Mouse (Mus musculus) layer of hippocampus, postnatal 10 days (tissue): Measurements from ENCODE around the gene Mrps27. TPM values are rescaled to one million over a fixed set of nuclear protein-coding genes. Genes with fewer than 3 reads are reported as not detected.

Source experiments
- DNase-seq, 2 experiments: peaks; one replicate each; pipeline ENCODE4 v3.0.0; 2021; ENCODE audit warnings: low spot score in 2 of 2
- total RNA-seq, 2 experiments: library from RNA; stranded (reverse); gene quantifications; 2 replicates each; pipeline ENCODE4 v1.2.3; 2021

Gene Mrps27
- total RNA-seq, 2 experiments from 2014 or later, result 25.8 to 27.1 TPM

DNA sequence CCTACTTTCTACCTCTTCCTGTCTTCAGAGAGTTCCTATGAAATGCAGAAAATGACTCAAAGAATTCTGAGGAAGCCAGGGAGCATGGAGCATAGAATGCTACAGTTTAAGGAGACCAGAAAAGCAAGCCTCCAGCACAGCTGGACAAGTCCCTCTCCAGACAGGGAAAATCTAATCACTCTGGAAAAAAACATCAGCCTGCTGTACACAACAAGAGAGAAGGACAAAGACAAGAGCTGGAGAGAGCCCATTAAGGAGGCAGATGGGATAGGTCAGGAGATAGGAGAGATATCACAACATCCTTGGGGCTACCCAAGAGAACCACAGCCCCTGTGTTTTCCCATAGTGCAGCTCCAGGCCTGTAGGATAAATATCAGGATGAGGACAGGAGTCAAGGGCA, 92.5 kb downstream of the Mrps27 start:
- no peak for DNase-seq

DNA sequence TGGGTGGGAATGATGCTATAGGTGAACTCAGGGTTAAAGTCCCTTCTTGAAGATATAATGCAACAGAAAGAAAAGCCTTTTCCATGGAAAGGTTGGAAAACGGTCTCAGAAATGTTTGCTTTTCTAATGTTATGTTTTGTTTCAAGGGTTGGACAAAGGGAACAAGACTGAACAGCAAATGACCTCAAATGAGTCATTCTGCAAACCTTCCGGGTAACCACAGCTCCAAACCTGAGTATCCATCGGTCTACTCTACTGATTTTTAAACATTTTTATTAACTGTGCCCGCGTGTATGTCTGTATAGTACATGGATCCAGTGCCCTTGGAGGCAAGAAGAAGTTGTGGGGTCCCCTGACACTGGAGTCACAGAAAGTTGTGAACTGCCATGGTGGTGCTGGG, 94.8 kb downstream of the Mrps27 start:
- no peak for DNase-seq

DNA sequence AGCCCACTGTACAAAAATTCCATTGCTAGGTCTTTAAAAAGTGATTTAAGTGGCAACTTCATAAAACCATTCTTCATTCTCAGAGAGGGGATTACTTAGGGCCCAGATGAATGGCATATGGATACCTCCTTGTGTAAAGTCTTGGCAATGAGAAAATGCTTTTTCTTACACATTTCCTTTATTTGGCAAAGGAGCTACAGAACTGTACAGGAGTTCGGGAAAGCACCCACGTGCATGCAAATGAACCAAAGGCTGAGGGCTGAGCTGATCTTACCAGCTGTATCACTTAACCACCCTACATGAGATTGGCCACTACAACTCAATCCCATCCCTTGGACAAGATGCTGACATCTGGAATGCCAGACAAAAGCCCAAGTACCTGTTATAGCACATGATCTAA, 95.6 kb downstream of the Mrps27 start:
- no peak for DNase-seq

DNA sequence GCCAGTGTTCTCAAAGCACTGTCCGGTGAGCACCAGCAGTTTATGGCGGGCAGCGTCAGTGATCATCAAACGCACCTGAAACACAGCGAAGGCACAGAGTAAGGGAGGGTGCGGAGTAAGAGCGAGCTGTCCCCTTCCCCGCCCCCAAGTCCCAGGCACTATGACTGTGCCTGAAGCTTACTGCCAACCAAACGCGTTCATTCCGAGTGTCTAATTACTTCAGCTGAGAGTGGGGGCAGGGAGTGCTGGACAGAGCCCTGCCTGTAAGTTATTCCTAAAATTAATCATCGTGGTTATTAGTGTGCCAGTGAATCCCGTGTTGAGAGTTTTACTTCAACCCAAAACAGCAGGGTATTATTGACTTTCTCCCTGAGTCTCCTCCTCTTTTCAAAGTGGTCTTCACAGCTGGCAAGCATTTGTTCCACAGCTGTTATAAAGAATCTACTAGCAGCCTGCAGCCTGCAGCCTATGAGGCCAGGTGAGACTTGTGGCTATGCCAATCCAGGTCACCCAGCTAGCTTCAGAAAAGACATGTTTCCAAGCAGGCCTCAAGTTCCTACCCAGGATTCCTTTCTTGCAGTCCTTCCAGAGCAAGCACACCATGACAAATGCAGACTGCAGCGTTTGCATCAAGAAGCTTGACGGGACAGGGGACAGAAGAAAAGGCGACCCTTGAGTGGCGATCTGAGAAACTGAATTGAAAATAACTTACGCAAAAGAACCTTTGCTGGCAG, 97.3 kb downstream of the Mrps27 start:
- DNase-seq, result no peak

DNA sequence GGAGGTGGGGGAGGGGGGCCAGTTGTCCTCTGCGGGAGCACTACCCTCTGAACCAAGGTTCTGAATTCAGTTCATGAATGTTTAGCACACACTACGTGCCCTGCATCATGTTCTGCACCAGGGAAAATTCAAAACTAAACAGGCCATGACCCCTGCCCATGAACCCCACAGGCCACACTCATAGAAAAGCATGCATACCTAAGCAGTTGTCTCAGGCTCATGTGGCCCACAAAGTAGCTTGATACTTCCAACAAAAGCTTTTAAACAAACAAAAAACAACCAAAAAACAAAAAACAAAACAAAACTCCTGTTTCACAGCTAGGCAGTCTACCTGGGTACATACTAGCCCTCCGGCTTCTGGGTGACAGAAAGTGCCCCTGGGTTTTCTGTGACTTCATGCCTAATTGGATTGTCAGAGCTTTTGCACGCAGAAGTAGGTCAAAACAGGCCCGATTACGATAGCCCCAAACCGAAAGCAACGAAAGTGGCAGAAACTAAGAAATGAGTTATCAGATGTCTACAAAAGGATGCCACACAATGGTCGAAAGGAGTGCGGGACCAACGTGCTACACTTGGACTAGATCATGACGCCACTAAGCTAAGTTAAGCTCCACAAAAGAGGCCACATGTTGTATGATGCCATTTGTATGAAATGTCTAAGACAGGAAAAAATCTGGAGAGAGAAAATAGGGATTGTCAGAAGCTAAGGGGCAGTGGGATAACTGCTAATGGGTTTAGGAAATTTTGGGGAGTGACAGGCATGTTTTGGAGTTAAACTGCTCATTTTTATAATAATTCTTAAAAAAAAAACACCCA, 98.1 kb downstream of the Mrps27 start:
- DNase-seq, result no peak

DNA sequence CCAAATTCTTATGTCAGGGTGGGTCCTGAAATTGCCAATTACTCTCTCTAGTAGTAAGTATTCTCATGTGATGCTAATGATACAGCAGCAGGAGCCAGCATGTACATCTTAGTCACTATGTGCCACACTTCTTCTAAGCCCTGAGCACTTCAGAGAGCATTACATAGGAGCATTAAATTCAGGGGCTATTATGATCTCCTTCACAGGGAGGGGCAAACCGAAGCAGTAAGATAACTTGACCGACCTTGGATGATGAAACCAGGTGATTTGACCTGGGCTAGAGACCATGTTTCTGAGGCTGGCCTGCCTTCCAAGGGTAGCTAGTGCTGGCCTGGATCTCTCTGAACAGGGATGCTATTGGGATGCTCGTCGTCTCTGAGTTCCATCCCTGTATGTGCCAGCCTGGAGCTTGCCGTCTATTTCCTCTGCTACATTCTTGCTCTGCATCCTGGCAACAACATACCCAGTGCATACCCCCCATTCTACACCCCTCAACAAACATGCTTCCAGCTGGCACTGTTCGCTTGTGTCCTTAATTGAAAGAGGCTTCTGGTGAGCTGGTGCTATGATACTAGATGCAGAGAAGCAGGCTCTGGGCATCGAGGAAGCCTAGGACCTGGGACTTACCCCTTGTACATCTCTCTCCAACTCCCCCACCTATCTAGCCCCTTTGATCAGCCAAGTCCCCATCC, 99.0 kb downstream of the Mrps27 start:
- DNase-seq, result no peak

DNA sequence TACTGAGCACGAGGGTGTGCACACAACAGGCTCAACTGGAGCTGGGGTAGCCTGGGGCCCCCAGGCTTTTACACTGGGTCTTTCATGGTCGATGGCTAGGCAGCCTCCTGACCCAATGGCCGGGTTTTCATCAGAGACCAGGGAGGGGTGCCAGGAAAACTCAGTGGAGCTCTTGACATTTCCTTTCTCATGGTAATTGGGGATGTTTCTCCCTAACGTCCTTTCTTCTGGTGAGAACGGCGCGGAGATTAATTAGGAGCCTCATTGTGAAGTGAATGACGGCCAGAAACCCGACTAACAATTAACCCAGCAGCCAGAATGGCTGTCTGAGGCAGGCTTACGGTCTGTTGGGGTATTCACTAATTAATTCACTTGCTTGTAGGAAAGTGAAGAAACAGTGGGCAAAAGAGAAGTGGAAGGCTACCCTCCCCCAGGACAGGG, 99.9 kb downstream of the Mrps27 start:
- DNase-seq, result peak; percentile 52 to 65

DNA sequence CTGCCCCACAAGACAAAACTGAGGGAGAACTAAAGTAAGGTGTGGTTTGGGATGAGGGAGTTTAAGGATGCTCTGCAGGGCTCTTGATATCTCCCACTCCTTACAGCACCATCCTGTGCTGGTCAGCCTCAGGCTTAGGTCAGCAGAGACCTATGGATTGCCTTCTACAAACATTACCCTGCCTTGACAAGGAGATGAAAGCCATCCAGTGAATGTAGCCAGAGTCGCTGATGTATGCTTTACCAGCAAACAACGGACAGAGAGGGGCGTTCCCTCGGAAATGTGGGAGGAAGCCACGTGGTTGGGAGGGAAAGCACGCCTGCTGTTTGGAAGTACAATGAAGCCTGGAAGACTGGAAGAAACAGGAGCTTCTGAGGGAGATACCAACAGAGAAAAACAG, 100.3 kb downstream of the Mrps27 start:
- DNase-seq, result no peak

DNA sequence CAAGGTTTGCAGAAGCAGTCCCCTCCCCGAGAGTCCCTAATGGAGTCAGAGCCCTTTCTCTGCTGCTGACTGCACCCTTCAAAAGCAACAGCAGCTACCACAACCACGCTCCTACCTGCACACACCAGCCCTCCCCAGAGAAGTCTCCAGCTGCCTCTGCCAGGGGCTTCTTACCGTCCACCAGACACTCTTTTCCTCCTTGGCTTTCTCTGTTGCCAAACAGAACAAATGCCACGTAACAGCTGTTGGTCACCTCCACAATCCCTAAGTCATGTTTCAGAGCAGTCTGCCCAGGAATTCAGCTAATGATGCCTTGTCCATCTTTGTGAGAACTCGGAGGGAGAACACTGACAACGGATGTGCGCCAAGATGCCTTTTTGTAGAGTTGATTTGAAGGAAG, 102.4 kb downstream of the Mrps27 start:
- no peak for DNase-seq

DNA sequence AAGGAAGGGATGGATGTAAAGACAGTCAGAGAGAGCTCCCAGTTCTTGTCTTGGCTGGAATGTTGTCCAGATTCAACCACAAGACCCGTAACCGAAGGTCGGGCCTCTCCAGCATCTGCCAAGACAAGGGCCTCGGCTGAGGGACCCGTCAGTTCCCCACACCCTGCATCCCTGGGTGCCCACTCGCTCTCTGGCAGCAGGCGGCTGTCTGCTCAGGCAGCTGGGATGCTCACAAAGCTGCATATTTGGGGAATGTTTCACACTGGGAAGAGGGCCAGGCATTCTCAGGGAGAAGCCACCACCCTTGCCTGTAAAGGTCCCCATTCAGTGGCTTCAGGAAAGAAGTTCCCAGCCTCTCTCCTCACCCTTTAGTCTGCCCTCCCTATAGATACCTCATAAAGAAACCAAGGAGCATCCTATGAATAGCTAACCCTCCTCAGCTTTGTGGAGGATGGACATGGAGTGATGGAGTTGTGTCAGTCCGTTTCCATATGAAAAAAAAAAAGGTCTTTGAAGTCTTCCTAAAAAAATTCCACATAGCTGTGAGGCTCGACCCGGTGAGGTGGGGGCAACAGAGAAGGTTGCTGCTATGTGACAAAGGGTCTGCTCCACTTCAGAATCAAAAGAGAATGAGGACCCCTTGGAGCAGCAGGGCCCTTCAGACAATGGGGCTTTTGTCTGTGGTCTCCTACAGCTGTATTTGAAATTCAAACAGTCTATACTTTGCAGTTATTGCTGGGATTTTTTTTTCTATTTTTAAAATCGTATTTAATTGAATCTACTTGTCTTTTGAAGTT, 103.0 kb downstream of the Mrps27 start:
- peak; percentile 55 to 69 for DNase-seq

DNA sequence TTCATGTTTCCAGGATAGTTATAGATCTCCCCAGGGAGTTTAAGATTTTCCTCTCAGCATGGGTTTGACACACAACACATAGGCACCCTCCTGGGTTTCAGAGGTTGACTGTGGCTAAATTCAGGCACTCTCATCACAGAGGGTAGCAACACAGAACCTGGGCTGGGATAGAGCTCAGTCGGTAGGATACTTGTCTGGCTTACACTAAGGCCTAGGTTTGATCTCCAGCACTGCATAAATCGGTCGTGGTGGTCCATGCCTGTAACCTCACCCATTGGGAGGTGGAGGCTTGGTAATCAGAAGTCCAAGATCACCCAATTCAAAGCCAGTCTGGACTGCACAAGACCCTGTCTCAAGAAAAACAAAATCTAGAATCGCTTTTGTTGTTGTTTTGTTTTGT, 103.7 kb downstream of the Mrps27 start:
- DNase-seq, result no peak

DNA sequence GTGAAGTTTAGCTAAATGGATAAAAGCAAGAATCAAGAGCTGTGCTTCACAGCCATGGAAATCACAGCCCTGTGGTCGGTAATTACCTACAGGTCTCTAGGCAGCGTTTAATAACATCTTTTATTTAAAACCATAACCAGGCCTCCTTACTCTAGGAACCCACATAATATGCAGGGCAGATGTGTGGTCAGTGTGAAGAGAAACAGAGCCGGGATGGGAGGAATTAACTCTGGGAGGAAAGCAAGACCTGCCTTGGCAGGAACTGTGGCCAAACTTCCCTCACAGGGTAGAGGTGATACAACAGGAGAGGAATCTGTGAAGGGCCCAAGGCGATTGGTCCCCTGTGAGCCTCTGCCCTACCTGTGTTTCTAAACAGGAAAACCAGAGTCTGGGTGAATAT, 105.0 kb downstream of the Mrps27 start:
- no peak for DNase-seq

DNA sequence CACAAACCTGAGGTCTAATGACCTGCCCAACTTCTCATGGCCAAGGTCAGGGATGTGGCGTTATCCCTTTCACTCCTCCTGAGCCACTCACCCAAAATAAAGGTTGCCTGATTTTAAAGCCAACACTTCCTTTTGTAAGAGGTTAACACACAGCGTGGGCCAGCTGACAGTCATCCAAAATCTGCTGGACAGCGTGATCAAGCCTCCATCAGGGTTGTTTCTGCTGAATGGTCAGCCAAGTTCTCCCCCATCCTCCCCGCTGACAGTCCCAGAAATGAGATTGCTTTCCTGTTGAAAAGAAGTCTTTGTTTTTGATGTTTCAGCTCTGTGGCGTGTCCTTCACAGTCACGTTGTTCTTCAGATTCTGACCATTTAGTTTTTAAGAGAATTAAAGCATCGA, 106.2 kb downstream of the Mrps27 start:
- DNase-seq, result peak in 1 of 2 experiments; percentile 57

DNA sequence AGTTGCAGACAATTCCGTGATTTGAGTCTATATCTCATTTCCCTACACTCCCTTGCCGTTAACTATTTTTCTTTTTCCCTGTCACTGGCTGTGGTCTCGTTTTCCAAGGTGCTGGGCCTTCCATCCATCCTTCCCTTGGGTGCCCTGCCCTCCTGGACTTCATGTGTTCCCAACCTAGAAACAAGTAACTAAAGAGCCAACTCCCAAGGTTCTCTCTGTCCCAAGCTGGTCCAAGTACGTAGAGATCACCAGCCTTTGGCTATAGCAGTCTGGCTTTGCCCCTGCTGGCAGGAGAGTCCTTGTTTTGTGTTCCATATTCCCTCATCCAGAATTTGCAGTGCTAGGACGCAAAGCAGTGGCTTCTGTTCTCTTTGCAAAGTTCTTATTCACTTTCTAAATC, 106.7 kb downstream of the Mrps27 start:
- no peak for DNase-seq

DNA sequence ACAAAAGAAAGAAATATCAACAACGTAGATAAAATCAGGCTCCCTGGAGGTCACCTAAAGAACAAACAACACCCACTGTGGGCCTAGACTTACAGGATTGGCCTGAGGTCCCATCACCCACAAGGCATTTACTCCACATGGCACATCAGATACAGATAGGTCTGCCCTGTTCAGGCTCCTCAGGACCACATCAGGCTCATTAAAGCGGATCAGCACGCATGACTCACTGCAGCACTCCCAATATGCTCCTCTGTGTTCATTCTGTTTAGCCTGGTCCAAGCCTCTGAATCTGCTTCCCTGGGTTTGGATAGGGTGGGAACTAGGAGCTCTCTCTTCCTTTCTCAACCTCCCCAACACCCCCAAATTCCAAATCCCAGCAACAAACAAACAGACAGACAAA, 107.9 kb downstream of the Mrps27 start:
- DNase-seq, result no peak

DNA sequence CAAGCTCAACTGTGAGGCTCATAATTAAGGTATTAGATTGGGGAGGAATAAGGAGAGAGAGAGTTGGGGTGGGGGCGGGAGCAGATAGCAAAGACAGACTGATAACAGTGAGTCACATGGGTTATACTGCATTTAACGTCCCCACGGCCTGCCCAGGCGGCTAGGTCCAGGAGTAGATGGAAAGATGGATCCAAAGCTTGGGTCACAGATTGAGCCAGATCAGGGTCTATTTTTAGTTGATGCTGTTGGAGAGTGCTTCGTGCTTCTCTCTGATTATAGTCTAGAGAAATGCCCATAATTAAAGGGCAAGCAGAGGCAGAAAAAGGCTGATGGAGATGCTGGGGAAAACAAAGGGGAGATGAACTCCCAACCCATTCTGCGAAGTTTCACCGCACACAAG, 110.4 kb downstream of the Mrps27 start:
- no peak for DNase-seq

DNA sequence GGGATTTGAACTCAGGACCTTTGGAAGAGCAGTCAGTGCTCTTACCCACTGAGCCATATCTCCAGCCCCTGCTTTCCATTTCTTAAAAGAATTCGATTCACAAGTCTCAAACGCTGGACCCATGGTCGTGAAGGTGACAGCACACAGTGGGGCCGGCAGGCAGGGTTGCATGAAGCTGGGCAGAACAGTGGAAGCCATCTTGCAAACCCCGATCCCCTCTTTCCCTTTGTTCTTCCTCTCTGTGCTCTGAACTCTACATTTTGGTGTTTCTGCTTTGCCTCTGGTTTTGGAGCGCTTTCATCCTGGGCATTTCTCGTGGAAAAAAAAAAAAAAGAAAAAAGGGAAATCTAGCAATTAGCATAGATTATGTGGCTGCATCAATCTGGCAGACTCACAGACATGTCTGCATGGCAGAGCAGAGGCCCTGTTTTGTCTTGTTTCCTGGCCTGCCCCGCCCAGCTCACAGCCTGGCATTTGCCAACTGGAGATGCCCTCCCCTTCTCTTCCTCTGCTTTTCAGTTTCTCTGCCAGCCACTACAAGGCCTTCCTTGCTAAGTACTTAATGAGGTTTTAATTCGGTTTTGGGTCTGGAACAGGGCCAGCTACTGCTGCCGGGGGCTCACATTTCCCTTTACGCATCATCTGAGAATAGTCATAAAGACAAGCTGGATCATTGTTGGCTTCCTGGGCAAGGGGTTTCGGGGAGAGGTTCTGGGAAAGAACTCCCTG, 114.2 kb downstream of the Mrps27 start:
- DNase-seq, result peak in 1 of 2 experiments; percentile 60

DNA sequence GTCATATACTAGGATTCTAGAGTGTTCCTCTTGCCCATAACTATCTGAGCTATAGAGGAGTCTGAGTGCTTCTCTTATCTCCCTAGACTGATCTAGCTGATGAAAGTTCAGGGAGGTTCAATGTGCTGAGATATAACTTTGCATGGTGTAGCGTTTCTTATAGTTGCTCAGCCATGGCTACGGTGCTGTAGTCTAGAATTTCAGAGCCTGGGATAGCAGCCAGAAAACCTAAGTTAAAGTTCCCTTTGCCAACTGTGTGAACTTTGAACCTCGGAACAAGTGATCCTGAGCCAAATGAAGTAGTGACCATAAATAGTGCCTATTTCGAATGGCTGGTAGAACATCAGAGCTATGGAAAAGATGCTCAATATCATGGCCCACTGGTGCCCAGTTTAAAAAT, 115.0 kb downstream of the Mrps27 start:
- DNase-seq, result no peak

DNA sequence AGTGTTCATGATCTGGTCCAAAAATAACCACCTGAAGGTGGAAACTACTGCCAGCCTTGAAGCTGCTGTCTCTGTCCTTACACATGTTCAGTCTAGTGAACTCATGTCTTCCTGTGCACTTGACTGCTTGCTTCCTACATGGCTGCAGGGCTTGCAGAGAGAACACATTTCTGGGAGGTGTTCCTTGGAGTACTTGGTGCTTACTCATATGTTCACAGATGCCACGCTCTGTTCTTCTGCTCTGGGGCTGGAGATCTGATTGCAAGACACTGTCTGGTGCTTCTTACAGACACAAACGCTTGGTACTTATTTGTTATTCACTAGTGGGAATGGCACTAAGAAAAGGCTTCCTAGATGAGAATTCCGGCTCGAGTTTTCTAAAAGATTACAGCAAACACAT, 117.3 kb downstream of the Mrps27 start:
- no peak for DNase-seq

DNA sequence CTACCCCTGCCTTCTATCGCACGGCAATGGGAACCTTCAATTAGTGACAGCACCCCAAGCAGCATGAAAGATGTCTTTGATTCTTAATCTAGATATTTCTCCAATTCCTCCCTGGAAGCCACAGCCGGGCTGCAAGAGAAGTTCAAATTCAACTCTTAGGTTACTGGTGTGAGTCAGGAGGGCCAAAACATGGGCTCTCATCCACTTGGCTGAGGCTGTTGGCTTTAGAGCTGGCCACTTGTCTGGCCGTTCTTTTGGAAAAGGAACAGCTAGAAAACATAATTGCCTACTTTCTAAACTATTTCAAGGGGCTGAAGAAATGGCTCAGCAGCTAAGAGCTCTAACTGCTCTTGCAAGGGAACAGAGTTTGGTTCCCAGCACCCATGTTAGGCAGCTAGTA, 120.0 kb downstream of the Mrps27 start:
- no peak for DNase-seq
